Mouse (Mus musculus) embryonic facial prominence, embryonic 12.5 days (tissue): ENCODE measurements around the gene Llgl1. TPM values are rescaled to one million over a fixed set of nuclear protein-coding genes. Genes with fewer than 3 reads are reported as not detected.

Experiments
- microRNA-seq: library from miRNA; unstranded; fragments of <30 nt; microRNA quantifications from one replicate; pipeline ENCODE4, GENCODE M21; 2017
- polyA plus RNA-seq: library from polyadenylated mRNA; unstranded; fragments of >200 nt; fragmentation: Nextera tagmentation; extraction: Ambion mirVana; gene quantifications from 2 replicates; pipeline ENCODE4 v1.2.1, GENCODE M21; 2016

Gene Llgl1
- polyA plus RNA-seq, 1 experiment from 2014 or later, result 105 TPM

Small RNA genes within 50 kb of the gene (microRNA-seq; reads per million reads assigned to microRNA genes)
- 1.1 reads per million for gene Mir5100

Other genes starting within 250 kb of the Llgl1 start
- 118 and 122 TPM in 2 replicates for gene Drg2, start 245.1 kb upstream of the Llgl1 start, polyA plus RNA-seq
- gene Myo15, start 230.4 kb upstream of the Llgl1 start, polyA plus RNA-seq, result 0.52 and 0.63 TPM in 2 replicates
- gene Alkbh5, start 163.3 kb upstream of the Llgl1 start, polyA plus RNA-seq, result 36.1 and 37.8 TPM in 2 replicates
- gene Flii, start 27.5 kb downstream of the Llgl1 start, polyA plus RNA-seq, result 72.9 and 76.2 TPM in 2 replicates
- gene Mief2, start 28.7 kb downstream of the Llgl1 start, polyA plus RNA-seq, result 19.1 and 19.6 TPM in 2 replicates
- gene Top3a, start 77.6 kb downstream of the Llgl1 start, polyA plus RNA-seq, result 21.6 and 22.1 TPM in 2 replicates
- 7.2 and 8.0 TPM in 2 replicates for gene Smcr8, start 77.8 kb downstream of the Llgl1 start, polyA plus RNA-seq
- 53.6 and 57.3 TPM in 2 replicates for gene Shmt1, start 112.0 kb downstream of the Llgl1 start, polyA plus RNA-seq
- 31.9 and 32.3 TPM in 2 replicates for gene Dhrs7b, start 130.9 kb downstream of the Llgl1 start, polyA plus RNA-seq
- 55.2 and 59.3 TPM in 2 replicates for gene Tmem11, start 179.5 kb downstream of the Llgl1 start, polyA plus RNA-seq
- gene Natd1, start 215.0 kb downstream of the Llgl1 start, polyA plus RNA-seq, result 20.0 and 20.4 TPM in 2 replicates
- 89.4 and 92.9 TPM in 2 replicates for gene Map2k3, start 232.3 kb downstream of the Llgl1 start, polyA plus RNA-seq